Mouse (Mus musculus) testis, adult 2 months (tissue): ENCODE measurements around the gene Abtb2.

Source experiments
- CTCF ChIP-seq: fragments of 200-500 bp; IDR thresholded peaks from 2 replicates; pipeline ENCODE4 v1.5.1; 2012; ENCODE audit warnings: low read depth, mild to moderate bottlenecking, inconsistent platforms, low read length, moderate library complexity; ENCODE audit not compliant: control insufficient read depth, insufficient read depth, insufficient replicate concordance
- POLR2A ChIP-seq: fragments of 200-500 bp; IDR thresholded peaks from 2 replicates; pipeline ENCODE4 v1.6.1; 2012; ENCODE audit warnings: low read depth, mild to moderate bottlenecking, inconsistent platforms, low read length, moderate library complexity; ENCODE audit not compliant: control insufficient read depth

- TF ChIP-seq CTCF (no peak), POLR2A (no peak)
Measured at GRCm38 (mm10) chr2:103580756-103581155, 14.6 kb downstream of the Abtb2 start.
